Mouse (Mus musculus) right cerebral cortex, adult 18-20 months (tissue): ENCODE measurements around the gene Cers1.

Experiments used
- DNase-seq: peaks from one replicate; pipeline ENCODE4 v3.0.0; 2022; ENCODE audit warnings: mixed read lengths

Gene Cers1

GRCm38 (mm10) chr8:70316511-70317504, 1.2 kb downstream of the Cers1 start:
- DNase-seq: peak; percentile 94

DNA sequence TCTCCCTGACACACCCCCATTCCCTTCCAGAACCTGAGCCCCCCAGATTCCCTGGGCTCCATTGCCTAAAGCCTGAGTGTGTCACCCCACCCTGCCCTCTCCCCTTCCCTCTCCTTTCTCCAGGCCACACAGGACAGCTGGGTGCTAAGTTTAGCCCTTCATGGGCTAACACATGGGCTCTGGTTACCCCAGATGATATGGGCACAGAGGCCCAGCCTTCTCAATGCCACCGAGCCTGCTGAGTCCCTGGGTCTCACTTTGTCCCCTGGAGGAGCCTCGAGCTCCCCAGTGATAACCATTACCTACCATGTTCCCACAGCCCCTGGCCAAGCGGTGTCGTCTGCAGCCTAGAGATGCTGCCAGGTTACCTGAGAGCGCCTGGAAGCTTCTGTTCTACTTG, 2.3 kb downstream of the Cers1 start:
- no peak for DNase-seq

- no peak for DNase-seq
These were observed 8.1 kb downstream of the Cers1 start for GRCm38 (mm10) chr8:70323716-70324115.

DNA sequence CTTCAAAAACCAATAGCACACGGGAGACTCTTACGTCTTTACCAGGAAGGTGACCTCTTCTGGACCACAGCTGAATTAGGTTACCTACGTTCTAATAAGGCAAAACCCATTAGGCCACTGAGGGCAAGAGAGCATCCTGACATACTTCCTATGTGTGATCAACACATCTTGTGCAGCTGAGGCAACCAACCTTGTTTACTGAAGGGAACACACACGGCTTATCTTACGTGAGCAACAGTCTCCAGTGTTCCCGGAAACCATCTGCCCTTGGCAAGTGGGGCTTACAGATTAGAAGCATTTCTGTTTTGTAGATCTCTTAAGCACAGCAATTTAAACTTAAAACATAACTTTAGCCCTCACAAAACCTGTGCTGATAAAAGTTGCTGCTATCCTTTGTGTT, 11.9 kb downstream of the Cers1 start:
- no peak for DNase-seq

DNA sequence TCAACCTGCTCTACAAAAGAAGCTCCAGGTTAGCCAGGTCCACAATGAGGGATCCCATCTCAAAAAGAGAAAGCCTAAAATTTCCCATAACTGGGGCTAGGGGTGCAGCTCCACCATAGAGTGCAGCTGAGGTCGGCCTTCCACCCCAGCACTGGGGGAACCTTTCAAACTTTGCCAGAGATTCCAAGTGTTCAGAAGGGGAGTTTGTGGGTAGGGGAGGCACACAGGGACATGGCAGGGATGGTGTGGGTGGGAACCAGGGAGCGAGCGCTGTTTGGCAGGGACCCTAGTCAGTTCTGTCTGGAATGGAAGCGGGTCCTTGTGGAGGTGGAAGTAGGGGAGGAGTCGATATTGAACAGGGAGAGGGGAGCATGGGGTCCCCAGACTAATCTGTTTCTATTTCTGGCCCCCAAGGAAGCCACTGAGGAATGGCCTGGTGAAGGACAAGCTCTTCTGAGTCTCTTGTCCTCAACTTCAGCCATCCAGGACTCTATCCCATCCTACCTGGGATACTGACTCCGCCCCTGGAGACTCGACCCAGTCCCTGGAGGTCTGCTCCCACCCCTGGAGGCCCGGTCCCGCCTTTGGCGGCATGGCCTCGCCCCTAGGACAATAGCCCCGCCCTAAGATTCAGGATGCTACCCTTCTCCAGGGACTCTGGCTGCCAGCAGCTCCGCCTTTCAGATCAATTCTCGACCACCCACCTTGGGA, 13.7 kb downstream of the Cers1 start, which contains the start of gene Gdf1:
TSS of gene Gdf1 (plus strand) at position 694 of the 711 bp plus-strand sequence.
- no peak for DNase-seq

- DNase-seq: no peak
These were observed 14.5 kb downstream of the Cers1 start for GRCm38 (mm10) chr8:70329835-70330740.

DNA sequence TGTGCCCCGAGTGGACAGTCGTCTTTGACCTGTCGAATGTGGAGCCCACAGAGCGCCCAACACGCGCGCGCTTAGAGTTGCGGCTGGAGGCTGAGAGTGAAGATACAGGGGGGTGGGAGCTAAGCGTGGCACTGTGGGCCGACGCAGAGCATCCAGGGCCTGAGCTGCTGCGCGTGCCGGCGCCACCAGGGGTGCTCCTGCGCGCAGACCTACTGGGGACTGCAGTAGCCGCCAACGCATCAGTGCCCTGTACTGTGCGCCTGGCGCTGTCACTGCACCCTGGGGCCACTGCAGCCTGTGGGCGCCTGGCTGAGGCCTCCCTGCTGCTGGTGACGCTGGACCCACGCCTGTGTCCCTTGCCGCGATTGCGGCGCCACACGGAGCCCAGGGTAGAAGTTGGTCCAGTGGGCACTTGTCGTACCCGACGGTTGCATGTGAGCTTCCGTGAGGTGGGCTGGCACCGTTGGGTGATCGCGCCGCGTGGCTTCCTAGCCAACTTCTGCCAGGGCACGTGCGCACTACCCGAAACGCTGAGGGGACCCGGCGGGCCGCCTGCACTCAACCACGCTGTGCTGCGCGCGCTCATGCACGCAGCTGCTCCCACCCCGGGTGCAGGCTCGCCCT, 15.3 kb downstream of the Cers1 start:
- peak; percentile 82 for DNase-seq

GRCm38 (mm10) chr8:70331526-70331925, 16.0 kb downstream of the Cers1 start:
- DNase-seq: no peak

DNA sequence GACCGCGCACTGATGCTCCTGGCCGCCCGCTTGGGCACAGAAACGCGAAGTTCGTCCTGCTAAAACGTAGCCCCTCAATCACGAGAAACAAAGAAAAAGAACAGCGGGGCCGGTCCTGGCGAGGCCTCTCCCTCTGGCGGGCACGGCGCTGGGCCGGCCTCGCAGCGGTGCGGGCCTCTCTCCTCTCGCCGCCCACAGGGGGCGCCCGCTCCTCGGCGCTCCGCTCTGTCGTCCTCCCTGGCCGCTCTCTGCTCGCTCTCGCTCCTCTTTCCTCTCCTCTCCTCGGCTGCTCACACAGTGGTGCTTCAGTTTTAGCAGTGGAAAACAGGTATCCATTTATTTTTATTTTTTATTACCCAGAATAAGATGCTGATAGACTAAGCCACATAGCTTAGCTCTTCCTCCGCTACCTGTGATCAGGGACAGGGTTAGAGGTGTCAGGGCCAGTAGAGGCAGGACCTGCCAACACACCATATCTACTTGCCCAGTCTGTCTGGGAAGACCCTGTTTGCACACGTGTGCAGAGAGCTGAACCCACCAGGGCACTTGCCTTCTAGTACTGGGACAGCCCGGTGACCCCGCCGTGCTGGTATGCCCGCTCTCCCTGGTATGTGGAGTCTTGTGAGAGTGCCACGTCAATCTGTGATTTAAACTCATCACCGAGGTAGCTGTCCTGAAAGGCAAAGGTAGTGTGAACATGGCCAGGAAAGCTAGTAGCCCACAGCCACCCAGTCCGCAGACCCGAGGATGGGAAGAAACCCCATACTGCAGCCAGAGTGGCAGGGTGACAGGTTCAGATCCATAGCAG, 16.7 kb downstream of the Cers1 start:
- DNase-seq: peak; percentile 83

GRCm38 (mm10) chr8:70332878-70333202, 17.3 kb downstream of the Cers1 start:
- DNase-seq: no peak

- no peak for DNase-seq
These were observed 23.4 kb downstream of the Cers1 start for GRCm38 (mm10) chr8:70338931-70339330.

DNA sequence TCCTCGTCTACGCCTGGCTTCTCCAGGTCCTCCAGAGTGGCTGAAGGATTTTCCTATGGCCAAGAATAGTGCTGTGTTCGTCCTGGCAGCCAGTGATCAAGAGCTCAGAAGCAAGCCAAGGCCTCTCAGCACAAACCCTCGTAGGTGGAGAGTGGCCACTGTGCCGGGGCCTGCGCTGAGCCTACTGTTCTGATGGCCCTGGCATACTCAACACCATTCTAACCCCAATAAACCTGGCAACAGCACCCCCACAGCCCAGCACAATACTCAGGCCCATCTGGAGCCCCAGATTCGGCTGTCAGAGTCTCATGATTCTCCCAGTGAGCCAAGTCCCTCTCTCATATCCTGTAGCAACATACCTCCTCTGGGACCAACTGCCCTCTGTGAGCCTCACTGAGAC, 25.1 kb downstream of the Cers1 start:
- no peak for DNase-seq

- DNase-seq: no peak
These were observed 26.4 kb downstream of the Cers1 start for GRCm38 (mm10) chr8:70342007-70342406.

- DNase-seq: no peak
These were observed 27.5 kb downstream of the Cers1 start for GRCm38 (mm10) chr8:70343076-70343475.

DNA sequence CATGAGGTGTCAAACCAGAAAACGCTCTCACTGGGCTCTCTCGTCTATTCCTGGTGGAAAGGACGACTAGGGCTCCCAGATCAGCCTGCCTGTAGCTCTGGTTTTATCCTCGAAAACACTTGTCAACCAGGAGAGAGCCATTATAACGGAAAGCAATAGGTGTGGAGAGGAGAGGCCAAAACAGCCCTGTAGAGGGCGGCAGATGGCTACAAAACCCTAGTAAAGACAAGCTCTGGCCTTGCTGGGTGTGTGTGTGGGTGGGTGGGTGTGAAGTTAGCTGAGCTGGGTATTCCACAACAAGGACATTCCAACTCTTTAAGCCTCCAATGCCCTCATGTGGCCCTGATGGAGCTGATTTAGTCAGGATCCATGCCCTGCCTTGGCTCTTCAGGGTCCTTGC, 28.1 kb downstream of the Cers1 start:
- no peak for DNase-seq

DNA sequence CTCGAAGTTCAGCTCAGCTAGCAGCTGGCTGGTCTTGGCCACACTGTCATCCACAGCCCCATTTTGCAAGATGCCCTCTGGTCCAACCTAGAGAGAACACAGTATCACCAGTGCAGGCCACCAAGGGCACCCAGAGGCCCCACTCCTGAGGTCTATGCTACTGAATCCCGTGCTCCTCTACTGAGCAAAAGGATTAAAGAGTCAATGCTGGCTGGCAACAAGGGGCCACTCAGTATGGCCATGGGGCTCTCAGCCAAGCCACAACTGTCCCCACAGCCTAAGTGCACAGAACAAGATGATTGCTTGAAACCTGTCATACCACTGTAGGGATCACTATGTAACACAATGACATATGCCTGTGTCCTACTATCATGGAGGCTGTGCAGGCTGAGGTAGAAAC, 28.7 kb downstream of the Cers1 start:
- no peak for DNase-seq

DNA sequence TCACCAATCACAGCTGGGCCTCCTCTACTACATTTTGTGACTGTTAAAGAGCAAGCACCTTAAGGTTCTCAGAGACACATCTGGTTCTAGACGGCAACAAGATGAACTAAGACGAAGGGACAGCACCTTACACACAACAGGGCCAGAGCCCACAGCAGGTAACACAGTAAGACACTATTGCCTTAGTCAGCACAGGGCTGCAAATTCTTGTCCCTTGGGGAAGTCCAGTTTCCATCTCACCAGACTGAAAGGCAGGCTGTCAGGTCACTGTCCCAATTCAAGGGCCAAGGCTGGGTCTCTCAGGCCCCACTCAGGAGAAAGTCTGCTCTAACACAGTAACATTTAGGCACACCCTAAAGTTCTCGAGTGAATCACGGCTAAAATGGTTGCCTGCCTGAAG, 31.9 kb downstream of the Cers1 start:
- no peak for DNase-seq

DNA sequence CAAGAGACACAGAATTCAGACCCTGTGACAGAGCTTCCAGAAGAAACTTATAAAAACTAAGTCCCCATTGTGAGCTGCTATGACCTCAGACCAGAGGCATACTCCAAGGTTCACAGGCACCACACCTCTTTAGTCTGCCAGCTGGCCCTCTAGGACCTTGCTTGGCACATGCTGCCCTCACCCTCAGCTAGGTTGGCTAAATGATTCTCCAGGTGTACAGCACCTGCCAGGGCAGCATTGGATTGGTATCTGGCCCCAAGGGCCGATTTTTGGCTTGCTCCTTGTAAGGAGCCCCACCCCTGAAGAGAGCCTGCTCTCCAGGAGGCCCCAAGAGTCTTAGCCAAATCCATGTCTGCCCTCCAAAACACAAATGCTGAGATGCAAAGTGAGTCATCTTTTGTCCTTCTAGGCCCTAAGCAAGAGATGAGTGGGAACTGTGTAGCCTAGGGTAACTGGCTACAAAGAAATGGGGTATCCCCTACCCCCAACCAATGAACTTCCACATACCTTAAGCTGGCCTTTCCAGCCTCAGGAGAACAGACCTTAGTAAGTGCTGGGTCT, 32.4 kb downstream of the Cers1 start:
- DNase-seq: no peak

DNA sequence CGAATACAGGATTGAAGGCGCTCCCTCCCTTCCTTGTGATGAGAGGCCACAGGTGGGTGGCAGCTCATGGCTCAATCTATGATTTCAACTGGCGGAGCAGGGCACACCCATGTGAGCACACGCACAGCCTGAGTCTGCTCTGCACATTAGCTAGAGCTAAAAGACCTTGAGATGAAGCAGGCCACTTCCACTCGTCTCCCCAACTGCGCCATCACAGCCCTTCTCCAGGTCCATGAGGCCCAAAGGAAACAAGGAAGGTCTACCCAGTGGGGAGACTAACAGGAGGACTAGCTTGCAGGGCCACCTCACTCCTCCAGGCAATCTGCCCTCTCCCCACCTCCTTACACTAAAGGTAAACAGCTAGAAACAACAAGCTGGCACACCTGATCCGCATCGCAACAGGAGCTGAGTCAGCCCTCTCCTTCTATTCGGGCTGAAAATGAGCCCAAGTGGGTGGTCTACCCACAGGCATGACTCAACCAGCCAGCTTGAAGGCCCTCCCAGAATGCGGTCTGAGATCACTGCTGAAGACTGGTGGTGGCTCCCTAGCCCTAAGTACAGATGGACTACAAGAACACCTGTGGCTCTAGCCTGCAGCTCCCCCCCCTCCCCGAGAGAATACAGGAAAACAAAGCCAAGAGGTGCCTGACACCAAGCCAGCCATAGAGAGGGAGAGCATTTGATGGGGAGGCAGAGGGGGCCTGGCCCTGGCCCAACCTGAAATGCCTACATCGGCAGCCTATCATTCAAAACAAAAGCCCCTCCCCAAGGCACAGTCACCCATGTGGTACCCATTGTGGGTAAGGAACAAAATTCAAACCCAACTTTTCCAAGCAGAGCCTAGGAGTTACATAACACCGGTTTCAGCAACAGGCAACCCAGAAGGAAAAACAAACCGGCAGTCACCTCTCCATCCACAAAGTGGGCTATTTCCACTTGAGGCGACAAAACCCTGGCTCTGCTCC, 35.7 kb downstream of the Cers1 start:
- DNase-seq: no peak

DNA sequence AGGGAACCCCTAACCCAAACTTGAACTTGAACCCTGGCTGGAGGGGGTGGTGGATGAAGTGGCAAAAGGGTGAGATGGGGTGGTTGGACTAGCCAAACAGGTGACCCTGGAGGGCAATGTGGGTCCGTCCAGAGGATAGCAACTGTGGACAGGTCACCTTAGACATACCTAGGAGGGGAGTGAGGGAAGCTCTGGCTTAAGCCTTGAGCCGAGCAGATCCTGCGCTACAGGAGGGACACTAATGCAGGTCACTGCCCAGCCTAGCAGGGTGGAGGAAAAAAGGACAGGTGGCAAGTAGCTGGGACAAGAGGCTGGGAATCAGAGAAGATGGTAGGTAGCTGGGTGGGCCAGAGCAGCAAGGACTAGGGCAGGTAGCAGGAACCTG, 36.4 kb downstream of the Cers1 start:
- DNase-seq: no peak
